Mouse (Mus musculus): Measurements from ENCODE around the gene Rgl1. TPM values are rescaled to one million over a fixed set of nuclear protein-coding genes. Genes with fewer than 3 reads are reported as not detected.
A peak's percentile ranks its signal among the peaks of the same experiment; 100 is the strongest.

Rgl1 gene
- polyA plus RNA-seq, 1 experiment from 2014 or later = 23.6 TPM

GRCm38 (mm10) chr1:152625651-152626050 lies 140.5 kb downstream of the Rgl1 start:
- Histone ChIP-seq H3K4me1 (replicated peaks; ENCODE audit: control insufficient read depth, insufficient read depth, low read length) (peaks cover 3% of the 10 kb centered on the region), H3K4me2 (ENCODE audit: low read length) (peak overlapping the region; percentile 73), H3K27ac (ENCODE audit: low read length) (no peak overlapping the region; the same call in 1 of the 2 replicates), H3K36me3 (ENCODE audit: control insufficient read depth, insufficient read depth) (no peaks in the 10 kb centered on the region), H3K9ac (replicated peaks; ENCODE audit: low read depth, low read length) (peak overlapping the region; percentile 65), H3K27me3 (replicated peaks; ENCODE audit: control insufficient read depth, insufficient read depth, low read length) (no peaks in the 10 kb centered on the region; the same call in none of the 2 replicates), H3K9me3 (ENCODE audit: control insufficient read depth, low read length) (no peaks in the 10 kb centered on the region), H3K4me3 (replicated peaks; ENCODE audit: low read length) (peak overlapping the region; percentile 66)
- no peak for ATAC-seq

GRCm38 (mm10) chr1:152624644-152625454 lies 141.3 kb downstream of the Rgl1 start:
- peak overlapping the region; percentile 73 for H3K4me2 ChIP-seq (ENCODE audit: low read length)

GRCm38 (mm10) chr1:152623375-152624270 lies 142.5 kb downstream of the Rgl1 start:
- Histone ChIP-seq H3K36me3 (ENCODE audit: control insufficient read depth, insufficient read depth) (no peaks in the 10 kb centered on the region), H3K4me3 (replicated peaks; ENCODE audit: low read length) (peak overlapping the region; percentile 21; the same call in 1 of the 2 replicates), H3K9ac (replicated peaks; ENCODE audit: low read depth, low read length) (no peak overlapping the region; the same call in 1 of the 2 replicates), H3K4me2 (ENCODE audit: low read length) (peak overlapping the region; percentile 73), H3K27me3 (replicated peaks; ENCODE audit: control insufficient read depth, insufficient read depth, low read length) (no peaks in the 10 kb centered on the region; the same call in none of the 2 replicates), H3K4me1 (replicated peaks; ENCODE audit: control insufficient read depth, insufficient read depth, low read length) (peaks cover 3% of the 10 kb centered on the region), H3K9me3 (ENCODE audit: control insufficient read depth, low read length) (no peaks in the 10 kb centered on the region), H3K27ac (ENCODE audit: low read length) (no peak overlapping the region)
- 31% methylated on average over 12 of the region's 12 CpGs for WGBS
- ATAC-seq = no peak

More at GRCm38 (mm10) chr1:152624644-152625454, 141.3 kb downstream of the Rgl1 start:
- peak overlapping the region; percentile 66 for H3K4me3 ChIP-seq (replicated peaks; ENCODE audit: low read length)
- no peaks in the 10 kb centered on the region for H3K36me3 ChIP-seq (ENCODE audit: control insufficient read depth, insufficient read depth)
- H3K27ac ChIP-seq (ENCODE audit: low read length) = peak overlapping the region; percentile 68
- peaks cover 3% of the 10 kb centered on the region for H3K4me1 ChIP-seq (replicated peaks; ENCODE audit: control insufficient read depth, insufficient read depth, low read length)
- H3K9ac ChIP-seq (replicated peaks; ENCODE audit: low read depth, low read length) = peak overlapping the region; percentile 65
- no peaks in the 10 kb centered on the region for H3K9me3 ChIP-seq (ENCODE audit: control insufficient read depth, low read length)
- ATAC-seq = peak; percentile 92
- H3K27me3 ChIP-seq (replicated peaks; ENCODE audit: control insufficient read depth, insufficient read depth, low read length) = no peaks in the 10 kb centered on the region; the same call in none of the 2 replicates
- under 1% methylated on average over 61 of the region's 61 CpGs for WGBS

GRCm38 (mm10) chr1:152622765-152623211 lies 143.4 kb downstream of the Rgl1 start:
- Histone ChIP-seq H3K27me3 (replicated peaks; ENCODE audit: control insufficient read depth, insufficient read depth, low read length) (no peaks in the 10 kb centered on the region; the same call in none of the 2 replicates), H3K9me3 (ENCODE audit: control insufficient read depth, low read length) (no peaks in the 10 kb centered on the region), H3K4me3 (replicated peaks; ENCODE audit: low read length) (no peak overlapping the region), H3K4me2 (ENCODE audit: low read length) (no peak overlapping the region), H3K4me1 (replicated peaks; ENCODE audit: control insufficient read depth, insufficient read depth, low read length) (peaks cover 3% of the 10 kb centered on the region), H3K36me3 (ENCODE audit: control insufficient read depth, insufficient read depth) (no peaks in the 10 kb centered on the region), H3K9ac (replicated peaks; ENCODE audit: low read depth, low read length) (no peak overlapping the region), H3K27ac (ENCODE audit: low read length) (no peak overlapping the region)
- WGBS = 88% methylated on average over 9 of the region's 9 CpGs
- ATAC-seq = no peak

GRCm38 (mm10) chr1:152621624-152622023 lies 144.5 kb downstream of the Rgl1 start:
- 61% methylated on average over 4 of the region's 4 CpGs for WGBS
- no peak for ATAC-seq
- H3K9me3 ChIP-seq (ENCODE audit: control insufficient read depth, low read length) = no peaks in the 10 kb centered on the region
- H3K4me2 ChIP-seq (ENCODE audit: low read length) = no peak overlapping the region
- H3K27me3 ChIP-seq (replicated peaks; ENCODE audit: control insufficient read depth, insufficient read depth, low read length) = no peaks in the 10 kb centered on the region; the same call in 1 of the 2 replicates
- H3K4me1 ChIP-seq (replicated peaks; ENCODE audit: control insufficient read depth, insufficient read depth, low read length) = peaks cover 3% of the 10 kb centered on the region
- no peak overlapping the region for H3K4me3 ChIP-seq (replicated peaks; ENCODE audit: low read length)
- H3K9ac ChIP-seq (replicated peaks; ENCODE audit: low read depth, low read length) = no peak overlapping the region
- no peak overlapping the region for H3K27ac ChIP-seq (ENCODE audit: low read length)
- no peaks in the 10 kb centered on the region for H3K36me3 ChIP-seq (ENCODE audit: control insufficient read depth, insufficient read depth)

GRCm38 (mm10) chr1:152619396-152619795 lies 146.8 kb downstream of the Rgl1 start:
- H3K4me3 ChIP-seq (replicated peaks; ENCODE audit: low read length) = no peak overlapping the region
- no peaks in the 10 kb centered on the region for H3K27me3 ChIP-seq (replicated peaks; ENCODE audit: control insufficient read depth, insufficient read depth, low read length)
- H3K27ac ChIP-seq (ENCODE audit: low read length) = no peak overlapping the region
- no peak overlapping the region for H3K9ac ChIP-seq (replicated peaks; ENCODE audit: low read depth, low read length)
- no peaks in the 10 kb centered on the region for H3K36me3 ChIP-seq (ENCODE audit: control insufficient read depth, insufficient read depth)
- WGBS = 87% methylated on average over 9 of the region's 9 CpGs
- no peaks in the 10 kb centered on the region for H3K9me3 ChIP-seq (ENCODE audit: control insufficient read depth, low read length)
- H3K4me1 ChIP-seq (replicated peaks; ENCODE audit: control insufficient read depth, insufficient read depth, low read length) = no peaks in the 10 kb centered on the region
- H3K4me2 ChIP-seq (ENCODE audit: low read length) = no peak overlapping the region
- no peak for ATAC-seq

GRCm38 (mm10) chr1:152618896-152619295 lies 147.3 kb downstream of the Rgl1 start:
- H3K4me2 ChIP-seq (ENCODE audit: low read length) = no peak overlapping the region
- no peak for ATAC-seq
- H3K27me3 ChIP-seq (replicated peaks; ENCODE audit: control insufficient read depth, insufficient read depth, low read length) = no peaks in the 10 kb centered on the region
- H3K4me3 ChIP-seq (replicated peaks; ENCODE audit: low read length) = no peak overlapping the region
- no peaks in the 10 kb centered on the region for H3K36me3 ChIP-seq (ENCODE audit: control insufficient read depth, insufficient read depth)
- no peak overlapping the region for H3K27ac ChIP-seq (ENCODE audit: low read length)
- H3K4me1 ChIP-seq (replicated peaks; ENCODE audit: control insufficient read depth, insufficient read depth, low read length) = no peaks in the 10 kb centered on the region
- no peaks in the 10 kb centered on the region for H3K9me3 ChIP-seq (ENCODE audit: control insufficient read depth, low read length)
- H3K9ac ChIP-seq (replicated peaks; ENCODE audit: low read depth, low read length) = no peak overlapping the region
- WGBS = 86% methylated on average over 3 of the region's 3 CpGs

GRCm38 (mm10) chr1:152618381-152618780 lies 147.8 kb downstream of the Rgl1 start:
- Histone ChIP-seq H3K36me3 (ENCODE audit: control insufficient read depth, insufficient read depth) (no peaks in the 10 kb centered on the region), H3K4me3 (replicated peaks; ENCODE audit: low read length) (no peak overlapping the region), H3K27ac (ENCODE audit: low read length) (no peak overlapping the region), H3K4me1 (replicated peaks; ENCODE audit: control insufficient read depth, insufficient read depth, low read length) (no peaks in the 10 kb centered on the region), H3K9ac (replicated peaks; ENCODE audit: low read depth, low read length) (no peak overlapping the region), H3K4me2 (ENCODE audit: low read length) (no peak overlapping the region), H3K27me3 (replicated peaks; ENCODE audit: control insufficient read depth, insufficient read depth, low read length) (no peaks in the 10 kb centered on the region), H3K9me3 (ENCODE audit: control insufficient read depth, low read length) (no peaks in the 10 kb centered on the region)
- ATAC-seq = no peak
- WGBS = 53% methylated on average over 1 of the region's 1 CpGs

- H3K27ac ChIP-seq (ENCODE audit: low read length) = no peak overlapping the region
- H3K27me3 ChIP-seq (replicated peaks; ENCODE audit: control insufficient read depth, insufficient read depth, low read length) = no peaks in the 10 kb centered on the region
- H3K9ac ChIP-seq (replicated peaks; ENCODE audit: low read depth, low read length) = no peak overlapping the region
- no peak overlapping the region for H3K4me2 ChIP-seq (ENCODE audit: low read length)
- H3K36me3 ChIP-seq (ENCODE audit: control insufficient read depth, insufficient read depth) = no peaks in the 10 kb centered on the region
- WGBS = 88% methylated on average over 10 of the region's 10 CpGs
- H3K4me1 ChIP-seq (replicated peaks; ENCODE audit: control insufficient read depth, insufficient read depth, low read length) = no peaks in the 10 kb centered on the region
- no peak overlapping the region for H3K4me3 ChIP-seq (replicated peaks; ENCODE audit: low read length)
- ATAC-seq = no peak
- no peaks in the 10 kb centered on the region for H3K9me3 ChIP-seq (ENCODE audit: control insufficient read depth, low read length)
Observed at GRCm38 (mm10) chr1:152617745-152618342, 148.3 kb downstream of the Rgl1 start.

Data from forebrain, embryonic 16.5 days (tissue).